Mouse (Mus musculus) MEL (cell line): ENCODE measurements at regions not wholly inside any gene's neighbourhood (a gene's known extent, or its start where the extent isn't known, plus 50 kb on each side); places are given as distances from the start of the nearest gene placed in this dataset.

Source experiments
- DNase-seq: peaks from one replicate; pipeline ENCODE4 v3.0.0; 2011; ENCODE audit warnings: low read depth, low spot score
- H3K27ac ChIP-seq: 2 replicates; pipeline ENCODE4 v1.5.1; 2012; ENCODE audit warnings: low read depth, mild to moderate bottlenecking, control low read depth, low read length, moderate library complexity; ENCODE audit not compliant: control insufficient read depth
- H3K27me3 ChIP-seq, 2 experiments: fragments of 150-350 bp in 1 of 2; sonication (generic) in 1 of 2; 2 replicates each; pipeline ENCODE4 v1.6.1; 2012; ENCODE audit warnings: low read length in 2 of 2, mild to moderate bottlenecking in 2 of 2, improper control_type of control experiment in 1 of 2, moderate library complexity in 1 of 2; ENCODE audit not compliant: insufficient read depth in 2 of 2, control insufficient read depth in 1 of 2
- H3K36me3 ChIP-seq, 2 experiments: 2 replicates each; pipeline ENCODE4 v1.6.1; 2012 to 2014; ENCODE audit warnings: low read length in 2 of 2, improper control_type of control experiment in 1 of 2, inconsistent platforms in 1 of 2, mild to moderate bottlenecking in 1 of 2; ENCODE audit not compliant: insufficient read depth in 2 of 2, control insufficient read depth in 1 of 2
- H3K4me1 ChIP-seq, 2 experiments: fragments of 150-350 bp in 1 of 2; sonication (generic) in 1 of 2; 2 replicates each; pipeline ENCODE4 v1.6.1; 2012; ENCODE audit warnings: low read length in 2 of 2, improper control_type of control experiment in 1 of 2, mild to moderate bottlenecking in 1 of 2; ENCODE audit not compliant: insufficient read depth in 2 of 2, control insufficient read depth in 1 of 2
- H3K4me3 ChIP-seq, 2 experiments: fragments of 150-350 bp in 1 of 2; sonication (generic) in 1 of 2; 2 replicates each; pipeline ENCODE4 v1.5.1; 2012; ENCODE audit warnings: low read depth in 2 of 2, low read length in 2 of 2, mild to moderate bottlenecking in 2 of 2, moderate library complexity in 2 of 2, control low read depth in 1 of 2, improper control_type of control experiment in 1 of 2; ENCODE audit not compliant: control insufficient read depth in 1 of 2, insufficient read depth in 1 of 2
- H3K79me2 ChIP-seq: 2 replicates; pipeline ENCODE4 v1.6.1; 2012; ENCODE audit warnings: mild to moderate bottlenecking, low read length, moderate library complexity; ENCODE audit not compliant: control insufficient read depth, poor library complexity, insufficient read depth
- H3K9ac ChIP-seq: 2 replicates; pipeline ENCODE4 v1.6.1; 2012; ENCODE audit warnings: low read depth, mild to moderate bottlenecking, control low read depth, low read length, moderate library complexity; ENCODE audit not compliant: control insufficient read depth, poor library complexity, severe bottlenecking
- H3K9me3 ChIP-seq: fragments of 150-350 bp; sonication (generic); replicated peaks from 2 replicates; pipeline ENCODE4 v1.6.1; 2012; ENCODE audit warnings: mild to moderate bottlenecking, low read length, improper control_type of control experiment, moderate library complexity; ENCODE audit not compliant: insufficient read depth
- CHD2 ChIP-seq: IDR thresholded peaks from 2 replicates; pipeline ENCODE4 v1.6.1; 2011; ENCODE audit warnings: low read length, improper control_type of control experiment
- CTCF ChIP-seq, 3 experiments: IDR thresholded peaks in 2 of 3; conservative IDR thresholded peaks in 1 of 3; 2 replicates each; pipeline ENCODE4 v1.5.1; 2011 to 2012; ENCODE audit warnings: low read length in 3 of 3, low read depth in 2 of 3, mild to moderate bottlenecking in 2 of 3, improper control_type of control experiment in 1 of 3, inconsistent platforms in 1 of 3, mixed read lengths in 1 of 3, moderate library complexity in 1 of 3; ENCODE audit not compliant: control insufficient read depth in 1 of 3, insufficient read depth in 1 of 3, poor library complexity in 1 of 3, severe bottlenecking in 1 of 3
- EP300 ChIP-seq, 2 experiments: IDR thresholded peaks; 2 replicates each; pipeline ENCODE4 v1.6.1; 2011; ENCODE audit warnings: improper control_type of control experiment in 2 of 2, low read length in 2 of 2, low read depth in 1 of 2, mild to moderate bottlenecking in 1 of 2
- GATA1 ChIP-seq: IDR thresholded peaks from 2 replicates; pipeline ENCODE4 v1.6.1; 2011; ENCODE audit warnings: low read depth, low read length, improper control_type of control experiment
- MAFK ChIP-seq: IDR thresholded peaks from 2 replicates; pipeline ENCODE4 v1.6.1; 2011; ENCODE audit warnings: low read depth, mild to moderate bottlenecking, low read length, improper control_type of control experiment, borderline replicate concordance
- MAX ChIP-seq: IDR thresholded peaks from 2 replicates; pipeline ENCODE4 v1.6.1; 2011; ENCODE audit warnings: low read length, improper control_type of control experiment
- MEF2A ChIP-seq: IDR thresholded peaks from 2 replicates; pipeline ENCODE4 v1.6.1; 2014; ENCODE audit warnings: low read depth, mild to moderate bottlenecking, inconsistent platforms, low read length, improper control_type of control experiment; ENCODE audit not compliant: poor library complexity, insufficient replicate concordance, severe bottlenecking; ENCODE audit errors: extremely low read depth
- MYB ChIP-seq: IDR thresholded peaks from 2 replicates; pipeline ENCODE4 v1.6.1; 2011; ENCODE audit warnings: mild to moderate bottlenecking, low read depth, low read length, improper control_type of control experiment
- NRF1 ChIP-seq: IDR thresholded peaks from 2 replicates; pipeline ENCODE4 v1.6.1; 2014; ENCODE audit warnings: low read depth, mild to moderate bottlenecking, inconsistent platforms, low read length, improper control_type of control experiment, moderate library complexity; ENCODE audit not compliant: poor library complexity, insufficient read depth, severe bottlenecking
- POLR2A ChIP-seq, 2 experiments: IDR thresholded peaks; 2 replicates each; pipeline ENCODE4 v1.6.1; 2011 to 2012; ENCODE audit warnings: low read length in 2 of 2, mild to moderate bottlenecking in 2 of 2, control low read depth in 1 of 2, improper control_type of control experiment in 1 of 2, low read depth in 1 of 2, moderate library complexity in 1 of 2; ENCODE audit not compliant: control insufficient read depth in 1 of 2, insufficient read depth in 1 of 2, poor library complexity in 1 of 2
- RAD21 ChIP-seq: IDR thresholded peaks from 2 replicates; pipeline ENCODE4 v1.6.1; 2011; ENCODE audit warnings: mild to moderate bottlenecking, low read depth, low read length, improper control_type of control experiment
- SIN3A ChIP-seq: IDR thresholded peaks from 2 replicates; pipeline ENCODE4 v1.6.1; 2012; ENCODE audit warnings: low read length, improper control_type of control experiment, inconsistent platforms
- SMC3 ChIP-seq: IDR thresholded peaks from 2 replicates; pipeline ENCODE4 v1.6.1; 2011; ENCODE audit warnings: low read depth, low read length, improper control_type of control experiment
- TBP ChIP-seq: IDR thresholded peaks from 2 replicates; pipeline ENCODE4 v1.8.0; 2011; ENCODE audit warnings: low read depth, low read length, improper control_type of control experiment
- TCF12 ChIP-seq: IDR thresholded peaks from 2 replicates; pipeline ENCODE4 v1.6.1; 2014; ENCODE audit warnings: low read depth, mild to moderate bottlenecking, inconsistent platforms, low read length, improper control_type of control experiment, moderate library complexity
- ZC3H11A ChIP-seq: IDR thresholded peaks from 2 replicates; pipeline ENCODE4 v1.6.1; 2012; ENCODE audit warnings: low read depth, mild to moderate bottlenecking, inconsistent platforms, low read length, improper control_type of control experiment
- ZNF384 ChIP-seq: IDR thresholded peaks from 2 replicates; pipeline ENCODE4 v1.6.1; 2012; ENCODE audit warnings: low read depth, mild to moderate bottlenecking, inconsistent platforms, low read length, improper control_type of control experiment

- Histone ChIP-seq H3K4me1 (no peaks in the 10 kb centered on the region), H3K9ac (no peak overlapping the region), H3K79me2 (no peaks in the 10 kb centered on the region), H3K27me3 (no peaks in the 10 kb centered on the region), H3K36me3 (no peaks in the 10 kb centered on the region), H3K4me3 (no peak overlapping the region), H3K9me3 (no peaks in the 10 kb centered on the region), H3K27ac (no peak overlapping the region)
- TF ChIP-seq POLR2A (IDR thresholded peaks at IDR 0.05; ENCODE audit: control insufficient read depth in 1 of 2, insufficient read depth in 1 of 2, low read depth in 1 of 2, low read length in 2 of 2, poor library complexity in 1 of 2), result no peak
- no peak for TF ChIP-seq GATA1
- TF ChIP-seq ZC3H11A, result peak; percentile 28; the same call in 1 of the 2 replicates
- peak; percentile 50 for TF ChIP-seq RAD21
- peak; percentile 53 for TF ChIP-seq SMC3
- TF ChIP-seq ZNF384, result no peak
- no peak for TF ChIP-seq CHD2
- TF ChIP-seq CTCF (IDR thresholded peaks at IDR 0.05 in 2 of 3, conservative IDR thresholded peaks at IDR 0.05 in 1 of 3; ENCODE audit: control insufficient read depth in 1 of 3, insufficient read depth in 1 of 3, low read depth in 2 of 3, low read length in 3 of 3, poor library complexity in 1 of 3, severe bottlenecking in 1 of 3), result peak; percentile 21 to 65 (median 51); a peak in 5 of 6 replicates
- DNase-seq, result peak; percentile 37
Observed at GRCm38 (mm10) chr11:38747549-38747948, 1511.8 kb upstream of the Tenm2 start.

GRCm38 (mm10) chr11:38729101-38729500, 1493.3 kb upstream of the Tenm2 start:
- H3K9ac ChIP-seq, result no peak overlapping the region
- no peaks in the 10 kb centered on the region for H3K36me3 ChIP-seq
- no peak for DNase-seq
- TF ChIP-seq TCF12 (no peak), SIN3A (no peak), CHD2 (no peak), NRF1 (no peak), MAFK (no peak), MYB (no peak), ZNF384 (no peak), MEF2A (no peak), CTCF (IDR thresholded peaks at IDR 0.05 in 2 of 3, conservative IDR thresholded peaks at IDR 0.05 in 1 of 3; ENCODE audit: control insufficient read depth in 1 of 3, insufficient read depth in 1 of 3, low read depth in 2 of 3, low read length in 3 of 3, poor library complexity in 1 of 3, severe bottlenecking in 1 of 3) (no peak)
- TF ChIP-seq, all 39 proteins: peak for 0
- Histone ChIP-seq H3K4me1 (no peaks in the 10 kb centered on the region), H3K79me2 (no peaks in the 10 kb centered on the region), H3K27me3 (no peaks in the 10 kb centered on the region), H3K4me3 (no peak overlapping the region), H3K9me3 (no peaks in the 10 kb centered on the region), H3K27ac (no peak overlapping the region)

- H3K4me3 ChIP-seq, result no peak overlapping the region
- H3K79me2 ChIP-seq, result no peaks in the 10 kb centered on the region
- no peaks in the 10 kb centered on the region for H3K27me3 ChIP-seq
- H3K27ac ChIP-seq, result no peak overlapping the region
- no peak overlapping the region for H3K9ac ChIP-seq
- no peak for DNase-seq
- no peaks in the 10 kb centered on the region for H3K9me3 ChIP-seq
- no peaks in the 10 kb centered on the region for H3K36me3 ChIP-seq
- H3K4me1 ChIP-seq, result no peaks in the 10 kb centered on the region
- TF ChIP-seq MAX (no peak), NRF1 (no peak), TBP (no peak), EP300 (IDR thresholded peaks at IDR 0.05; ENCODE audit: low read depth in 1 of 2, low read length in 2 of 2) (no peak)
Observed at GRCm38 (mm10) chr11:38715697-38716096, 1479.9 kb upstream of the Tenm2 start.
